Mouse (Mus musculus) stomach, postnatal 0 days (tissue): ENCODE data around the gene Gabra5.

Experiments
- CTCF ChIP-seq: IDR thresholded peaks from 2 replicates; pipeline ENCODE4 v1.5.1; 2016; ENCODE audit warnings: antibody characterized with exemption, low read depth, mild to moderate bottlenecking, moderate library complexity
- EP300 ChIP-seq: optimal IDR thresholded peaks from 2 replicates; pipeline ENCODE3; 2016; ENCODE audit warnings: antibody characterized with exemption

- no peak for TF ChIP-seq CTCF
- TF ChIP-seq EP300 = no peak
Measured at GRCm38 (mm10) chr7:57529451-57529850, 19.6 kb upstream of the Gabra5 start.
